In genomic region chr7:25305481-25305880, GRCm38 (mm10) we compare ENCODE assay signal across 12 mouse cellular contexts. TPM values are rescaled to one million over a fixed set of nuclear protein-coding genes. Genes with fewer than 3 reads are reported as not detected.
DNase-seq lines count a peak whose midpoint lies in the region; ATAC-seq lines count a peak whose summit lies in the region.
"Had no signal": no experiment of that assay in that cellular context is flagged by ENCODE, and none has a peak within 500 bp of the region (broad histone marks: within the 10 kb centered on the region; RNA-seq: fewer than 3 reads in every experiment).

No protein-coding gene starts in this region.

- H3K36me3 ChIP-seq in kidney, embryonic 15.5 days, result no peaks in the 10 kb centered on the region
- H3K36me3 ChIP-seq in embryonic facial prominence, embryonic 13.5 days, result no peaks in the 10 kb centered on the region
- H3K36me3 ChIP-seq in intestine, embryonic 14.5 days (ENCODE audit: control insufficient read depth, insufficient read depth, low read length), result no peaks in the 10 kb centered on the region
- H3K36me3 ChIP-seq in midbrain, embryonic 16.5 days (ENCODE audit: control insufficient read depth, insufficient read depth, low read length), result peaks cover 8% of the 10 kb centered on the region; the same call in 1 of the 2 replicates

- H3K9me3 ChIP-seq in kidney, embryonic 15.5 days (replicated peaks), result no peaks in the 10 kb centered on the region
- H3K9me3 ChIP-seq in embryonic facial prominence, embryonic 13.5 days, result no peaks in the 10 kb centered on the region
- no peaks in the 10 kb centered on the region for H3K9me3 ChIP-seq in intestine, embryonic 14.5 days (ENCODE audit: control insufficient read depth, low read length)
- no peaks in the 10 kb centered on the region for H3K9me3 ChIP-seq in midbrain, embryonic 16.5 days (replicated peaks; ENCODE audit: control insufficient read depth, low read length, poor library complexity, severe bottlenecking)
- H3K9me3 ChIP-seq: megakaryocyte, embryonic 14.5 days had no signal

- H3K9ac ChIP-seq in kidney, embryonic 15.5 days, result 0 out of 2 replicates have a peak overlapping the region, but pooled peaks have one; percentile 21
- peak overlapping the region; percentile 49; the same call in 1 of the 2 replicates for H3K9ac ChIP-seq in embryonic facial prominence, embryonic 13.5 days
- H3K9ac ChIP-seq in intestine, embryonic 14.5 days (ENCODE audit: low read length), result no peak overlapping the region
- H3K9ac ChIP-seq in midbrain, embryonic 16.5 days (ENCODE audit: low read depth, low read length), result peak overlapping the region; percentile 98

- H3K27me3 ChIP-seq in kidney, embryonic 15.5 days, result peaks cover 25% of the 10 kb centered on the region
- H3K27me3 ChIP-seq in embryonic facial prominence, embryonic 13.5 days, result peaks cover 22% of the 10 kb centered on the region
- peaks cover 12% of the 10 kb centered on the region; the same call in 1 of the 2 replicates for H3K27me3 ChIP-seq in intestine, embryonic 14.5 days (replicated peaks; ENCODE audit: control insufficient read depth, insufficient read depth, low read length)
- no peaks in the 10 kb centered on the region for H3K27me3 ChIP-seq in midbrain, embryonic 16.5 days (ENCODE audit: control insufficient read depth, insufficient read depth, low read depth, low read length)

- DNase-seq in kidney, postnatal 10 days, result no peak
- no peak for DNase-seq in intestine, embryonic 14.5 days (ENCODE audit: low spot score)
- no peak for DNase-seq in gastrocnemius, postnatal 25 days
- DNase-seq in spleen, postnatal 36 days (ENCODE audit: low spot score in 2 of 2), result no peak

- peak overlapping the region; percentile 98 for H3K4me2 ChIP-seq in kidney, embryonic 15.5 days
- H3K4me2 ChIP-seq in embryonic facial prominence, embryonic 13.5 days, result peak overlapping the region; percentile 93
- H3K4me2 ChIP-seq in intestine, embryonic 14.5 days (ENCODE audit: low read length), result peak overlapping the region; percentile 95
- H3K4me2 ChIP-seq in midbrain, embryonic 16.5 days (ENCODE audit: low read length), result peak overlapping the region; percentile 84

- peak overlapping the region; percentile 57 for H3K4me3 ChIP-seq in kidney, embryonic 15.5 days (replicated peaks)
- H3K4me3 ChIP-seq in embryonic facial prominence, embryonic 13.5 days, result peak overlapping the region; percentile 56
- peak overlapping the region; percentile 47 for H3K4me3 ChIP-seq in intestine, embryonic 14.5 days (ENCODE audit: low read depth, low read length)
- H3K4me3 ChIP-seq in midbrain, embryonic 16.5 days (ENCODE audit: low read depth, low read length), result peak overlapping the region; percentile 86

- no peak for ATAC-seq in kidney, embryonic 15.5 days (replicated peaks; ENCODE audit: low FRiP score)
- no peak for ATAC-seq in embryonic facial prominence, embryonic 13.5 days (ENCODE audit: insufficient number of reproducible peaks, insufficient read depth, low FRiP score, low TSS enrichment, low read depth)
- no peak for ATAC-seq in intestine, embryonic 14.5 days (replicated peaks; ENCODE audit: low FRiP score, low TSS enrichment, low read depth)
- ATAC-seq in midbrain, embryonic 16.5 days, result peak; percentile 18; the same call in 1 of the 2 replicates
- no peak for ATAC-seq in megakaryocyte, adult 5-6 weeks (ENCODE audit: poor library complexity, severe bottlenecking)

- H3K27ac ChIP-seq in kidney, embryonic 15.5 days, result no peak overlapping the region
- no peak overlapping the region for H3K27ac ChIP-seq in embryonic facial prominence, embryonic 13.5 days
- no peak overlapping the region for H3K27ac ChIP-seq in intestine, embryonic 14.5 days (ENCODE audit: low read depth)
- H3K27ac ChIP-seq in midbrain, embryonic 16.5 days (ENCODE audit: low read length), result peak overlapping the region; percentile 92

- peaks cover 13% of the 10 kb centered on the region for H3K4me1 ChIP-seq in kidney, embryonic 15.5 days
- peaks cover 10% of the 10 kb centered on the region for H3K4me1 ChIP-seq in embryonic facial prominence, embryonic 13.5 days
- H3K4me1 ChIP-seq in intestine, embryonic 14.5 days (replicated peaks; ENCODE audit: control insufficient read depth, insufficient read depth, low read length), result 0 out of 2 replicates have a peak, but pooled peaks cover 3% of the 10 kb centered on the region
- H3K4me1 ChIP-seq in midbrain, embryonic 16.5 days (ENCODE audit: control insufficient read depth, insufficient read depth, low read length), result peaks cover 11% of the 10 kb centered on the region; the same call in 1 of the 2 replicates

- WGBS in kidney, embryonic 15.5 days, result 2% methylated on average over 2 of the region's 2 CpGs
- 4% methylated on average over 2 of the region's 2 CpGs for WGBS in embryonic facial prominence, embryonic 13.5 days
- WGBS in intestine, embryonic 14.5 days, result 0% methylated on average over 2 of the region's 2 CpGs
- WGBS in midbrain, embryonic 16.5 days, result 2% methylated on average over 2 of the region's 2 CpGs

RNA-seq across cellular contexts. Expression of gene Tmem145, which starts 0.4 kb away (rescaled TPM):
- polyA plus RNA-seq in kidney, embryonic 15.5 days (2015; fragmentation: Nextera tagmentation; extraction: Ambion mirVana), result 0.68 and 0.87 TPM in 2 replicates
- polyA plus RNA-seq in embryonic facial prominence, embryonic 13.5 days (2015; fragmentation: Nextera tagmentation; extraction: Ambion mirVana), result 2.2 and 2.5 TPM in 2 replicates
- 1.5 and 1.6 TPM in 2 replicates for polyA plus RNA-seq in intestine, embryonic 14.5 days (2014; fragmentation: Nextera tagmentation; extraction: Ambion mirVana)
- 83.8 and 98.0 TPM in 2 replicates for polyA plus RNA-seq in midbrain, embryonic 16.5 days (2015; fragmentation: Nextera tagmentation; extraction: Ambion mirVana)
- not detected in 2 replicates for total RNA-seq in megakaryocyte, adult 5-6 weeks (2015)
- not detected in 2 replicates for total RNA-seq in megakaryocyte, adult 5-6 weeks (2017)
- not detected for total RNA-seq in gastrocnemius, postnatal 25 days (2021)
- total RNA-seq: MEL had no signal
- polyA plus RNA-seq: spleen, adult 2 months had no signal

RNA-seq across cellular contexts. Expression of gene Prr19, which starts 4.3 kb away (rescaled TPM):
- 0.90 and 1.0 TPM in 2 replicates for polyA plus RNA-seq in kidney, embryonic 15.5 days (2015; fragmentation: Nextera tagmentation; extraction: Ambion mirVana)
- 0.60 and 0.92 TPM in 2 replicates for polyA plus RNA-seq in embryonic facial prominence, embryonic 13.5 days (2015; fragmentation: Nextera tagmentation; extraction: Ambion mirVana)
- 0.62 and 0.71 TPM in 2 replicates for polyA plus RNA-seq in intestine, embryonic 14.5 days (2014; fragmentation: Nextera tagmentation; extraction: Ambion mirVana)
- 4.3 and 5.6 TPM in 2 replicates for polyA plus RNA-seq in midbrain, embryonic 16.5 days (2015; fragmentation: Nextera tagmentation; extraction: Ambion mirVana)
- total RNA-seq in megakaryocyte, adult 5-6 weeks (2015), result not detected in 2 replicates
- total RNA-seq in megakaryocyte, adult 5-6 weeks (2017), result not detected in 2 replicates
- not detected for total RNA-seq in gastrocnemius, postnatal 25 days (2021)
- total RNA-seq: gastrocnemius, postnatal 4 days; MEL had no signal
- polyA plus RNA-seq: spleen, adult 2 months had no signal

RNA-seq across cellular contexts. Expression of gene Pafah1b3, which starts 7.7 kb away (rescaled TPM):
- polyA plus RNA-seq in kidney, embryonic 15.5 days (2015; fragmentation: Nextera tagmentation; extraction: Ambion mirVana), result 181 and 191 TPM in 2 replicates
- 315 and 322 TPM in 2 replicates for polyA plus RNA-seq in embryonic facial prominence, embryonic 13.5 days (2015; fragmentation: Nextera tagmentation; extraction: Ambion mirVana)
- 198 and 203 TPM in 2 replicates for polyA plus RNA-seq in intestine, embryonic 14.5 days (2014; fragmentation: Nextera tagmentation; extraction: Ambion mirVana)
- 672 and 703 TPM in 2 replicates for polyA plus RNA-seq in midbrain, embryonic 16.5 days (2015; fragmentation: Nextera tagmentation; extraction: Ambion mirVana)
- total RNA-seq in megakaryocyte, adult 5-6 weeks (2015), result 7.7 and 15.9 TPM in 2 replicates
- total RNA-seq in megakaryocyte, adult 5-6 weeks (2017), result 7.7 and 14.6 TPM in 2 replicates
- 1 to 10 TPM; 1.4 to 1.5 TPM for total RNA-seq in gastrocnemius, postnatal 25 days (2021)

RNA-seq across cellular contexts. Expression of gene Megf8, which starts 11.5 kb away (rescaled TPM):
- 13.3 and 16.4 TPM in 2 replicates for polyA plus RNA-seq in kidney, embryonic 15.5 days (2015; fragmentation: Nextera tagmentation; extraction: Ambion mirVana)
- 17.6 and 18.5 TPM in 2 replicates for polyA plus RNA-seq in embryonic facial prominence, embryonic 13.5 days (2015; fragmentation: Nextera tagmentation; extraction: Ambion mirVana)
- 10.8 and 11.4 TPM in 2 replicates for polyA plus RNA-seq in intestine, embryonic 14.5 days (2014; fragmentation: Nextera tagmentation; extraction: Ambion mirVana)
- 23.2 and 23.4 TPM in 2 replicates for polyA plus RNA-seq in midbrain, embryonic 16.5 days (2015; fragmentation: Nextera tagmentation; extraction: Ambion mirVana)
- total RNA-seq in megakaryocyte, adult 5-6 weeks (2015), result 1.0 and 1.1 TPM in 2 replicates
- 1.3 and 2.1 TPM in 2 replicates for total RNA-seq in megakaryocyte, adult 5-6 weeks (2017)
- total RNA-seq in gastrocnemius, postnatal 25 days (2021), result 10 to 100 TPM; 15.5 to 18.7 TPM

RNA-seq across cellular contexts. Expression of gene Cic, which starts 38.0 kb away (rescaled TPM):
- polyA plus RNA-seq in kidney, embryonic 15.5 days (2015; fragmentation: Nextera tagmentation; extraction: Ambion mirVana), result 28.2 and 32.4 TPM in 2 replicates
- polyA plus RNA-seq in embryonic facial prominence, embryonic 13.5 days (2015; fragmentation: Nextera tagmentation; extraction: Ambion mirVana), result 46.2 and 47.4 TPM in 2 replicates
- polyA plus RNA-seq in intestine, embryonic 14.5 days (2014; fragmentation: Nextera tagmentation; extraction: Ambion mirVana), result 38.0 and 38.5 TPM in 2 replicates
- polyA plus RNA-seq in midbrain, embryonic 16.5 days (2015; fragmentation: Nextera tagmentation; extraction: Ambion mirVana), result 33.8 and 38.8 TPM in 2 replicates
- 166 and 174 TPM in 2 replicates for total RNA-seq in megakaryocyte, adult 5-6 weeks (2015)
- total RNA-seq in megakaryocyte, adult 5-6 weeks (2017), result 55.5 and 84.2 TPM in 2 replicates
- 10 to 100 TPM; 29.0 to 30.4 TPM for total RNA-seq in gastrocnemius, postnatal 25 days (2021)

Comparison
In these comparisons a context has a peak if more than half of its experiments do, and no peak if none do; other contexts are left out.
1. RNA of gene Tmem145, which starts 0.4 kb away (polyA plus RNA-seq): 83.8 to 98.0 TPM in midbrain, embryonic 16.5 days; 2.2 to 2.5 TPM in embryonic facial prominence, embryonic 13.5 days, 1.5 to 1.6 TPM in intestine, embryonic 14.5 days and 0.68 to 0.87 TPM in kidney, embryonic 15.5 days; every median in the first group is over 10 times any median in the second.
2. Peak in every context shown above with its lines, with median percentiles within 50 percentile points of each other: H3K4me2 ChIP-seq and H3K4me3 ChIP-seq.